ENCODE assay signal across 4 mouse cellular contexts in the genomic region with DNA sequence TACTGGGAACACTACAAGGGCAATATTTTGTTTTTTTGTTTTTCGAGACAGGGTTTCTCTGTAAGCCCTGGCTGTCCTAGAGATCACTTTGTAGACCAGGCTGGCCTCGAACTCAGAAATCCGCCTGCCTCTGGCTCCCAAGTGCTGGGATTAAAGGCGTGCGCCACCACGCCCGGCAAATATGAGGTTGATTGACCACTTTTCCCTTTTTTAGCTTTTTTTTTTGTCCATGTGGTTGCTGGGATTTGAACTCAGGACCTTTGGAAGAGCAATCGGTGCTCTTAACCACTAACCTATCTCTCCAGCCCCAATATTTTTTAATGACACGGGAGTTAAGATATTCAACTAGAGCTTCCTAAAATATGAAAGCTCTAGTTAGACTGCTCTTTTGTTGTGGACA. TPM values are rescaled to one million over a fixed set of nuclear protein-coding genes. Genes with fewer than 3 reads are reported as not detected.
"Had no signal": no experiment of that assay in that cellular context is flagged by ENCODE, and none has a peak within 500 bp of the region (broad histone marks: within the 10 kb centered on the region; RNA-seq: fewer than 3 reads in every experiment).

No protein-coding gene starts in this region.

RNA-seq across cellular contexts. Expression of a gene that starts 57.9 kb away (rescaled TPM):
- polyA plus RNA-seq: limb, embryonic 10.5 days; liver, embryonic 12.5 days; lung, embryonic 14.5 days; midbrain, embryonic 11.5 days had no signal
